Mouse (Mus musculus): Measurements from ENCODE around the gene Hist2h2be. TPM values are rescaled to one million over a fixed set of nuclear protein-coding genes. Genes with fewer than 3 reads are reported as not detected.

Hist2h2be gene
- polyA plus RNA-seq, 1 experiment = 12.3 TPM

DNA sequence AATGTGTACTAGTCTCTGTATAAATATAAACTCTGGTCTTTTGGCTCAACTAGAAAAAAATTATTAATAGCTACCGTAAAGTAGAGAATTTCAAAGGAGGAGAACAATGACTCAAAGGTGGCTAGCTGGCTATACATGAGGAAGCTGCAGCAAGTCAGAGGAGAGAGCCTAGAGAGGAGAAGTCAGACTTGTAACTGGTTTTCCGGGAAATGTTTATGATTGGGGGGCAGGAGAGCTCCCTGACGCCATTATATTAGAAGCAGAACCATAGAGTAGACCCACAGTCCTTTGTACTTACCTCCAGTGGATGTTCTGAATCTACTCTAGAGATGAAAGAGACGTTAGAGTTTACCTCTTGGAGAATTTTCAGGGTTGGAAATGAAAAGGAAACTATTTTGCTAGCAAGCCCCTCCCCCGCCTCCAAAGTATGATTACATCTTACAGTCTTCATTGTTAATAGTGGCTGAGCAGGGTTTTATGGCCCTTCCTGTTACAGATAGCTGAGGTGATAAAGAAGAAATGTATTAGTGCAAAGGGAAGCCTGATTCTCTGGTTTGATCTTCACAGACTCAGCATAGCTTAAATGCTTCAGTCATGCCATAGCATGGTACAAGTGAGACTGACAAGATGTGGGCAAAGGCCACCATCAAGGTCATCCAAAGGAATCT lies 35.1 kb downstream of the Hist2h2be start:
- TF ChIP-seq CTCF (IDR thresholded peaks at IDR 0.05; ENCODE audit: borderline replicate concordance, extremely low read depth, insufficient read depth, insufficient read length) = no peak
- TF ChIP-seq POLR2A (IDR thresholded peaks at IDR 0.05; ENCODE audit: borderline replicate concordance, extremely low read depth, insufficient read depth, insufficient read length, poor library complexity, severe bottlenecking) = no peak
- DNase-seq (ENCODE audit: low read depth) = no peak

DNA sequence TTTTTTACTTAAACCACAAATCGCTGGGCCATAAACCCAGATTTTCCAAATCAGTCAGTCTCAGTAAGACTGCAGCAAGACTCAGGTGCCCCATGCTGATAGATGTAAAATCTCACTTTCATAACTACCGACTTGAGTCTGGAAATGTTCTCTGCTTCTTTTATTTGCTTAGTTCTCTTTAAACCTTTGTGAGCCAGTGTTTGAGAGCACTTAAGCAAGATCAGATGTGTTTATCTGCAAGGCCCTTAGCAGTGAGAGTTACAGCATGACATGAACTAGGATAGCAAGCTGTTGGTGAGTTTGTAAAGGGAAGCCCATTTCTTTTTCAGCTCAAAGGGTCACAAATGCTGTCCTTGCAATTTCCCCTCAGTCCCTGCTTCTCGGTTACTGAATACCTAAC lies 36.3 kb downstream of the Hist2h2be start:
- no peak for DNase-seq (ENCODE audit: low read depth)
- no peak for TF ChIP-seq CTCF (IDR thresholded peaks at IDR 0.05; ENCODE audit: borderline replicate concordance, extremely low read depth, insufficient read depth, insufficient read length)
- TF ChIP-seq POLR2A (IDR thresholded peaks at IDR 0.05; ENCODE audit: borderline replicate concordance, extremely low read depth, insufficient read depth, insufficient read length, poor library complexity, severe bottlenecking) = no peak

DNA sequence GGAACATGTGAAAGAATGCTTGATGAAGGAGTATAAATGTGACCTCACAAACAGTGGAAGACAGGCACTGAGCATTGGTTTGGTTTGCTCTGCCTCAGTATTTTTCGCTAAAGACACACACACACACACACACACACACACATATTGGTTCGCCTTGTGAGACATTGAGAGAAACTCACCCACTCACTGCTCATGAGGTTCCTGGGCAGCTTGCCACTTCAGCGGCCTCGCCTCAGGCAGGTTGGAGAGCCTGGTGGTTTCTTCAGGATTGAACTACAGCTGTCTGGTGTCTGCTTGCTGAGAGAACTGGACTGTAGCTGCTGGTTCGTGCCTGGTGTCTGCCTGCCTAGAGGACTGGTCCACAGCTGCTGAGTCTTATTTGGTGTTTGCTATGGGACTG lies 39.3 kb downstream of the Hist2h2be start:
- DNase-seq (ENCODE audit: low read depth) = no peak
- TF ChIP-seq CTCF (IDR thresholded peaks at IDR 0.05; ENCODE audit: borderline replicate concordance, extremely low read depth, insufficient read depth, insufficient read length) (no peak), POLR2A (IDR thresholded peaks at IDR 0.05; ENCODE audit: borderline replicate concordance, extremely low read depth, insufficient read depth, insufficient read length, poor library complexity, severe bottlenecking) (no peak)

DNA sequence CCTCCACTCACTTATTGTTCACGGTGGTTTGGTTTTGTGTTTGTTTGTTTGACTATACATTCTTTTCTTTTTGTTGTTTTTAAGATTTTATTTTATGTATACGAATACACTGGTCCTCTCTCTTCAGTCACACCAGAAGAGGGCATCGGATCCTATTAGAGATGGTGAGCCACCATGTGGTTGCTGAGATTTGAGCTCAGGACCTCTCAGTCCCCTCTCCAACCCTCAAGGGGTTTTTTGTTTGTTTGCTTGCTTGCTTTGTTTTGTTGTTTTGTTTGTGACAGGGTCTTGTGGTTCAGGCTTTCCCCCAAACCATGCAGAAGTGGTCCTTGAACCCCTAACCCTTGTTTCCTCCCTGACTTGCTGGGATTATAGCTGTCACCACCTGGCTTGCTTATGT lies 40.7 kb downstream of the Hist2h2be start:
- DNase-seq (ENCODE audit: low read depth) = peak; percentile 26
- no peak for TF ChIP-seq CTCF (IDR thresholded peaks at IDR 0.05; ENCODE audit: borderline replicate concordance, extremely low read depth, insufficient read depth, insufficient read length)
- no peak for TF ChIP-seq POLR2A (IDR thresholded peaks at IDR 0.05; ENCODE audit: borderline replicate concordance, extremely low read depth, insufficient read depth, insufficient read length, poor library complexity, severe bottlenecking)

DNA sequence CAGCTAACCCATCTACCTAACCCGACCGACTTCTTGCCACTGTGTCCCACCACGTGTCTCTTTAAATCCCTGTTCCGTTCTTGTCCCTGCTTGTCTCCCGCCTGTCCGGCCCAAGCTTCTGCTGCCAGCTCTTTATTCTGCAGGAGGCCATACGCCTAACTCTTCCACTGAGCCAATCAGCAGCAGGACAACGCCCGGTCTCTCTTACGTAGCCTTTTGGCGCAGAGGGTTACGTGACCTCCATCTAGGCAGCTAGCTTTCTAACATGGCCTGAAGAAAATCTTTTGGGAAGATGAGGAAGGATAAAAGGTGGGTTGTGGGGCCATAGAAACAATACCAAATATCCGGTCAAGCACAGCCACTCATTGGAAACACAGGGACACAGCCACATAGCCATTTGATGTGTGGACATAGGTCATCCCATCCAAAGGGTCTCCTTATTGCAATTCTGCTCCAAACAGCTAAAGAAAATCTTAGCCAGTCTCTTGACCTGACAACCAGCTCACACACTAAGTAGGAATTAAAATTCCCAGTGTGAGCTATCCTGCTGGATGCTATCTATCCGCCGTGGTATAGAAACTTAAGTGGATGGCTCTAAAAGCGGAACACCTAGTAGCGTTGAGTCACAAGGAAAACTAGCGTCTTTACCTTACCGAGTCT lies 41.4 kb downstream of the Hist2h2be start:
- peak; percentile 24; the same call in 1 of the 2 replicates for TF ChIP-seq POLR2A (IDR thresholded peaks at IDR 0.05; ENCODE audit: borderline replicate concordance, extremely low read depth, insufficient read depth, insufficient read length, poor library complexity, severe bottlenecking)
- TF ChIP-seq CTCF (IDR thresholded peaks at IDR 0.05; ENCODE audit: borderline replicate concordance, extremely low read depth, insufficient read depth, insufficient read length) = no peak
- peak; percentile 94 for DNase-seq (ENCODE audit: low read depth)

DNA sequence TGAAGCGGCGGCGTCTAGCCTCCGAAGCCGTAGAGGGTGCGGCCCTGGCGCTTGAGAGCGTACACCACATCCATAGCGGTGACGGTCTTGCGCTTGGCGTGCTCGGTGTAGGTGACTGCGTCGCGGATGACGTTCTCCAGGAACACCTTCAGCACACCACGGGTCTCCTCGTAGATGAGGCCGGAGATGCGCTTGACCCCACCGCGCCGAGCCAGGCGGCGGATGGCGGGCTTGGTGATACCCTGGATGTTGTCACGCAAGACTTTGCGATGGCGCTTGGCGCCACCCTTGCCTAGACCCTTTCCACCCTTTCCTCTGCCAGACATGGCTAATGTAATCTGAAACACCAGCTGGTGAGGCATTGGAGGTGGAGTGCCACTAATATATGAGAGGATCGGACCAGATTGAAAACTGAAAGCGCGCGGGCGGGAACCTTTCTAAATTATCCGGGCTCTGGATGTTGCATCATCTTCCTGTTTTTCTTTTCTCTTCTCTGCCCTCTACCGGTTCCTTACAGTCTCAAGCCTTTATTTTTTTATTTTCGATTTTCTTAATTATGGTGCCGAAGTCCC lies 42.1 kb downstream of the Hist2h2be start, which contains the start of gene Hist2h4:
Gene Hist2h4 (minus strand): TSS at position 333 of the 572 bp plus-strand sequence.
- DNase-seq (ENCODE audit: low read depth) = peak; percentile 98
- TF ChIP-seq CTCF (IDR thresholded peaks at IDR 0.05; ENCODE audit: borderline replicate concordance, extremely low read depth, insufficient read depth, insufficient read length) (peak; percentile 40; the same call in 1 of the 2 replicates), POLR2A (IDR thresholded peaks at IDR 0.05; ENCODE audit: borderline replicate concordance, extremely low read depth, insufficient read depth, insufficient read length, poor library complexity, severe bottlenecking) (peak; percentile 82; the same call in 1 of the 2 replicates)

DNA sequence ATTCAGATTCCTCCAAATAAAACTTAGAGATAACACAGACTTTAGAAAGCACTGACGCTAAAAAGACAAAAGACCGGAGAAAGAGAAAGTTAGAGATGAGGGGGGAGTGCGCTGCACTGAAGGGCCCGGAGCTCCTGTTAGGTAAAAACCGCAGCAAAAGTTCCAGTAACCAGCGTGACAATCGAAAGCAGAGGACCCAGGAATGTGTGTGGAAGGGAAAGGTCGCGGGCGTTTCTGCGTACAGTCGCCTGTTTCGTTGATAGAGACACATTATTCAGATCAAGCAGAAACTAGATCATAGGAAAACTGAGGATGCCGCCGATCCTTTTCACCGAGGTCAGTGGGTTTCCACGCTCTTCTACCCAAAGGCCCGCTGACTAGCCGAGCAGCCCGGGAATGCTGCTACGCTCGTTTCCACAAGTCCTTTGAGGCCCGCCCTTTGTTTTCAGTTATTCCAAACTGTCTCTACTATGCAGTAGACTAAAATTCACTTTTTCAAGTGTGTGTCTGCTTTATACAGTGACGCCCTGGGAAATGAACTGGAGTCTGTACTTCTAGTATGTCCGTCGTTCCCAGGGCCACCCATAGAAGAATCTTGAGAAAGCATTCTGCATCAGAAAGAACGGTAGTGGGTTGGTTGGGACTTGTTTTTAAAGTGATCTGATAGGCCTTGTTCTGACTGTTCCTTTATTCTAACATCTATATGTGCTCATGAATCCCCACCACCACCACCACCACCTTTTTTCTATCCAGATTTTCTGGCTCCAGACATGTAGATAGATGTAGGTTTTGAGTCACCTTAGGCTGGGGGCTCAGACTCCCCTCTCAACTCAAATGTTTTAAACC lies 42.9 kb downstream of the Hist2h2be start:
- no peak for DNase-seq (ENCODE audit: low read depth)
- TF ChIP-seq CTCF (IDR thresholded peaks at IDR 0.05; ENCODE audit: borderline replicate concordance, extremely low read depth, insufficient read depth, insufficient read length) = no peak
- TF ChIP-seq POLR2A (IDR thresholded peaks at IDR 0.05; ENCODE audit: borderline replicate concordance, extremely low read depth, insufficient read depth, insufficient read length, poor library complexity, severe bottlenecking) = no peak

DNA sequence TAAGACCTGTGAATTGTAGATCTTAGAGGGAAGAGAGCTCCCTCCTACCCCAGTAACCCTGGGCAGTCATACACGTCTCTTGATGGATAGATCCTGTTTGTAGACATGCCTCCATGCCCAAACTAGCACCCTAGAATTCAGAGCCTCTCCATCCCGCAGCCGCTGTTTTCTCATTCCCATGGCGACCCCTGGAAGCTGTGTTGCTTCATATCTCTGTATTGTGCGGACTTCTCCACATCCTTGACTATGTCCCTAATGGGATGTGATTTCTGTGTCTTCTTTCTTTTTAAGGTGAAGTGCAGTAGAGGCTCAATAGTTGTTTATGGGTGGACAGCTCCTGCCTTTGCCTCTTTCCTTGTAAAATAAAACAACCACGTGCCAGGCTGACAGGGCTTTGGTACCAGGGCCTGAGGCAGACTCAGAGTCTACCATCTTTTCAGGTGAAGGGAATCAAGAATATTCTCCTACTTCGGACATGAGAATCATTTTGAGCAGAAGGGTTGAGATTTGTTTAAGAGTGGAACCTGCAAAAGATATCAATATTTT lies 43.6 kb downstream of the Hist2h2be start:
- DNase-seq (ENCODE audit: low read depth) = no peak
- TF ChIP-seq POLR2A (IDR thresholded peaks at IDR 0.05; ENCODE audit: borderline replicate concordance, extremely low read depth, insufficient read depth, insufficient read length, poor library complexity, severe bottlenecking) (no peak), CTCF (IDR thresholded peaks at IDR 0.05; ENCODE audit: borderline replicate concordance, extremely low read depth, insufficient read depth, insufficient read length) (no peak)

DNA sequence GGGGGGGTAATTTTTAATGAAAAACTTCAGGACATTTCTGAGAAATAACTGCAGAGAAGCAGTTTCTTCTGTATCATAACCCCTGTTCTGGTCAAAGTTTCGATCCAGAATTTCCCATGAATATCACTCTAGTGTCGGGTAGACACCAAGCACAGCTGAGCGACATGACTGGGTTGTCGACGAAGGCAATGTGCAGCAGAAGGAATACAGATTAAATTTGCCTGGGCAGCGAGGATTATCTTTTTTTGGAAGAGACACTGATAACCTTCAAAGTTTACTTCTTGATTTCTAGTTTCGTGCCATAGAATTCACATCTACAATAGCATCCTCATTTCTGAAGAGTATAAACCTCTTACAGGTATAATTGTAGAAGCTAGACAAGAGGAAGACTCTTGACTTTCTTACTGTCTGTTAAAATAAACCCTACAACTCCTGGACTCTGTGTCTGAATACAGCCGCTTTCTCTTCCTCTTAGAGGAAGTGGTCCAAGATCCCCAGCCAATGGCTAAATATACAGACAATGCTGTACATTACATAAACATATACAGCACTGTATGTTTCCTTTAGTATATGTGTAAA lies 45.3 kb downstream of the Hist2h2be start:
- no peak for DNase-seq (ENCODE audit: low read depth)
- TF ChIP-seq CTCF (IDR thresholded peaks at IDR 0.05; ENCODE audit: borderline replicate concordance, extremely low read depth, insufficient read depth, insufficient read length) (no peak), POLR2A (IDR thresholded peaks at IDR 0.05; ENCODE audit: borderline replicate concordance, extremely low read depth, insufficient read depth, insufficient read length, poor library complexity, severe bottlenecking) (no peak)

DNA sequence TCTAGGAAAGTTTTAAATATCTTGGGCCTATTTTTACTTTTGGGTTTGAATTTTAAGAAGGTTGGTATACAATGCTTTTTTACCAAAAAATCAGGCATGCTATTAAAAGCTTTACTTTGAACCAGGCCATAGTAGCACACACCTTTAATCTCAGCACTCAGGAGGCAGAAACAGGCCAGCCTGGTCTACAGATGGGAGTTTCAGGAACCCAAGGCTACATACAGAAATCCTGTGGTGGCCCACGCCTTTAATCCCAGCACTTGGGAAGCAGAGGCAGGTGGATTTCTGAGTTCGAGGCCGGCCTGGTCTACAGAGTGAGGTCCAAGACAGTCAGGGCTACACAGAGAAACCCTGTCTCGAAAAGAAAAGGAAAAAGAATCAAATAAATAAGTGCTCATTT lies 46.6 kb downstream of the Hist2h2be start:
- no peak for DNase-seq (ENCODE audit: low read depth)
- TF ChIP-seq POLR2A (IDR thresholded peaks at IDR 0.05; ENCODE audit: borderline replicate concordance, extremely low read depth, insufficient read depth, insufficient read length, poor library complexity, severe bottlenecking) (no peak), CTCF (IDR thresholded peaks at IDR 0.05; ENCODE audit: borderline replicate concordance, extremely low read depth, insufficient read depth, insufficient read length) (no peak)
